Mouse (Mus musculus) embryo, embryonic 9.5 days (tissue): Measurements from ENCODE around the gene Mier2.

ENCODE experiments used
- DNase-seq: peaks from one replicate; pipeline ENCODE4 v3.0.0-alpha.2; 2017; ENCODE audit errors: extremely low spot score

Mier2 gene

GRCm38 (mm10) chr10:79554330-79555237 is at the start of gene Mier2:
Gene Mier2, minus strand, starts transcription at chr10:79555199.
- DNase-seq, result peak; percentile 85

DNA sequence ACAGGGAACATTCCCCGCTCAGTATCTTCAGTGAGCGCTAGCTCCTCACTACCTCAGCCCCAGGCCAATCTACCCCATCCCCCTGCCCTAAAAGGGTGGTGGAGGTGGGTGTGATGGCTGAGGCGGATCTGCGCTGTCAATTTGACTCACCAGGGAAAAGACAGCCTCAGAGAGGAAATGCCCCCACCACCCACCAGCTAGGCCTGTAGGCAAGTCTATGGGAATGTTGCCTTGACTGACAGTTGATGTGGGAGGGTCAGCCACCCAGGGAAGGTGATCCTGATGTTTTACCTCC is 42.9 kb upstream of the Mier2 start:
- no peak for DNase-seq

- DNase-seq, result no peak
These were observed 42.3 kb upstream of the Mier2 start for GRCm38 (mm10) chr10:79597051-79597935.

- DNase-seq, result no peak
These were observed 40.6 kb upstream of the Mier2 start for GRCm38 (mm10) chr10:79595590-79595929.

GRCm38 (mm10) chr10:79594872-79595589 is 40.0 kb upstream of the Mier2 start:
- DNase-seq, result peak; percentile 63

- no peak for DNase-seq
These were observed 39.1 kb upstream of the Mier2 start for GRCm38 (mm10) chr10:79594111-79594510.

- DNase-seq, result no peak
These were observed 35.7 kb upstream of the Mier2 start for GRCm38 (mm10) chr10:79590702-79591101.

- DNase-seq, result no peak
These were observed 32.7 kb upstream of the Mier2 start for GRCm38 (mm10) chr10:79587752-79588126.

DNA sequence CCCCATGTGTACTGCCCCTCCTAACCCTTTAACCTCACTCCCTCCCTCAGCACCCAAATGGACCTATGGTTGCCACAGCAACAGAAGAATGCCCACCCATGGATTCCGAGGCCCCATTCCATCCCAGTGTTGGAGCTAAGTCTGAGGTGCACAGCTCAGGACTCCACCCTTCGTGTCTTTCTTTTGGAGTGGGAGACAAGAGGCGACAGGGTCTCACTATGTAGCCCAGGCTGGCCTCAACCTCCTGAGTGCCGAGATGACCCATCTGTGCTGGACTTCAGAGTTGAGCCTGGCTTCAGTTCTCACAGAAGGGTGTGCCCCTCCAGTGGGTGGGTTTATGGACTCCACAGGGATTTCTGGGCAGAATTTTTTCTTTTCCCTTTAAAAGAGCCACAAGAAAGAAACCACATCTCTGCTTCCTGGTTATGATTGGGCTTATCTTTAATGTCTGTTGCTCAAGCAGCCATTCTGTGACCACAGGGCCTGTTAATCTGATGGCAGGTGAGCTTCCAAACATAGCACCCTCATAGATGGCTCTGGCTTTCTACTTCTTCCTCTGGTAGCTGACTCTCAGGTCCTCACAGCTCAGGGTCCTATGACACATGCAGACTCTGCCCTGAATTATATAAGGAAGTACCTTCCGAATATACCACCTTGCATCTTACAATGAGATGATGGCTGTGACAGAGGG is 32.2 kb upstream of the Mier2 start, which contains the start of gene Theg:
Theg (minus strand) TSS at position 271 of the 691 bp plus-strand sequence.
- no peak for DNase-seq

- no peak for DNase-seq
These were observed 31.2 kb upstream of the Mier2 start for GRCm38 (mm10) chr10:79586243-79586642.

DNA sequence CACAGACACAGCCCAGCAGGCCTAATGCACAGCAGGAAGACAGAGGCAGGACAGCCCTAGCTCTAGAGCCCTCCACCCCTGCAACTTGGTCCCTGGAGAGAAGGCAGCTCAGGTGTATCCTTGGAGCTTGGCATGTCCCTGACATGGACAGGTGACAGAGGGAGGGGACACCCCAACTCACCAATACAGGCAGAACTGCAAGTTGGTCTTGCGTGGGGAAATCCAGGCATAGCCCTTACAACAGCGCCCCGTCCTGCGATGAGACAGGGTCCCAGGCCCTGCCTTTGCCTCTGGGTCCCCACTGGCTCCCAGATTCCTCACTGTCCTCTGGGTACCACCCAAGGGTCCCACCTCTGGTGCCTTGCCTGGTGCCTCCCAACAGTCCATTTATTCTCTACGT is 30.7 kb upstream of the Mier2 start:
- no peak for DNase-seq

DNA sequence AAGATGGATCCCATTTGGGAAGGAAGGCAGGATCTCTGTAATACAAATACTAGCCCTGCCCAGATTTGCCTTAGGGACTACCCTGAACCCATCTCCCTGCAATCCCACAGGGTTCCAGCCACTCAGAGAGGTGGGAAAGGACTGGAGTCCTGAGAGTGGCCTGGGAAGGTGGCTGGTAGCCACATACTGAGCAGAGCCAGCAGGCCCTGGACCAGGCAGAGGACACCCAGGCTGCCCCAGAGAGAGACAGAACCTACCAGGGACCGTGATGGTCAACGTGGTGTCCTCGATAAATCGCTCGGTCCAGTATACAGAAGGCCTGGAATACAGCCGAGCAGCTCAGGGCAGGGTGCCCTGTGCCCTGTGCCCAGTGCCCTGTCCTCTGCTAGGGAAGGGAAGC is 30.1 kb upstream of the Mier2 start:
- DNase-seq, result no peak

DNA sequence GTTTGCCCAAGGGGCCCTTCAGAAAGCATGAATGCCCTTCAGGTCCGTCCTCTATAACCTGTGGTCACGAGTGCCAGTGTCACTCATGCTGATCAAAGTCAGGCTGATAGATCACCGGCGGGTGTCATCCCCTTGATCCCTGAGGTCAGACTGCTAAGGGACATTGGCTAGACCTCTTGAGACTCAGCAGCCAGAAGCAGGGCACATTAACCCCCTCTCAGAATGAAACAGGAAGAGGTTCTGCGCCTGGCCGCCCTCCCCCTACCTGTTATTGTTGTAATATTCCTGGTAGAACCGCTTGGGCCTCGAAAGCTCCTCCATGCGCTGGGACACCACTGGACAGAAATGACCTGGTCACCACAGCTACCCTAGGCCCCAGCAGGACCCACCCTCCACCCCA is 29.4 kb upstream of the Mier2 start:
- no peak for DNase-seq

DNA sequence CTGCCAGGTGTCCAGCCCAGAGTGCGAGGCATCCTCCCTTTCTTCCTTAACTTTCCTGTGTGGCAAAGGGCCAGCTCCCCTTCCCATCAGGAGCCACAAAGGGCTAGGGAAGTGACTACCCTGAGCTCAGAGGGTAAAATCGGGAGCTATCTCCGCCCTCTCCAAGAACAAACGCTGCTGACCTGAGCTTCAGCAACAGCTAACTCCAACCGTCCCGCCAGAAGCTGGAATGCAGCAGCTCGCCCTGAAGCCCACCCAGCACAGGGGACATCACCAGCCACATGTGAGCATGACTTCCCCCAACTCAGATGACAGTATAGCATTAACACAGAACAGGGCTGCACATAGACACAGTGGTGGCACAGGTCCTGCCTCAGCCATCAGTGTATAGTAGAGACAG is 29.0 kb upstream of the Mier2 start:
- DNase-seq, result no peak

GRCm38 (mm10) chr10:79581501-79581900 is 26.5 kb upstream of the Mier2 start:
- DNase-seq, result no peak

DNA sequence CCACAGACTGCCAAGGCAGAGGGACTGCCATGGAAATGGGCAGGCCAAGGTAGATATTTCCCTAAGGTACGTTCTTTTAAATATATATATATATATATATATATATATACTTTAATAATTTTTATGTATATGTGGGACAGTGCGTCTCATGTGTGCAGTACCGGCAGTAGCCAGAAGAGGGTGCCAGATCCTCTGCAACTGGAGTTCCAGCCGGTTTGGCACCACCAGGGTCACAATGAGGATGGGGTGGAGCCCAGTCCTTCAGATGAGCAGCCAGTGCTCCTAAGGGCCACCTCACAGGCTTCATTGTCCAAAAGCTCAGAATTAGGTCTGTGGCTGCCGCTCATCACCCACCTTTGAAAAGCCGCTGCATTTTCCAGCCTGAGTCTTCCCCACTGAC is 25.8 kb upstream of the Mier2 start:
- DNase-seq, result peak; percentile 49

DNA sequence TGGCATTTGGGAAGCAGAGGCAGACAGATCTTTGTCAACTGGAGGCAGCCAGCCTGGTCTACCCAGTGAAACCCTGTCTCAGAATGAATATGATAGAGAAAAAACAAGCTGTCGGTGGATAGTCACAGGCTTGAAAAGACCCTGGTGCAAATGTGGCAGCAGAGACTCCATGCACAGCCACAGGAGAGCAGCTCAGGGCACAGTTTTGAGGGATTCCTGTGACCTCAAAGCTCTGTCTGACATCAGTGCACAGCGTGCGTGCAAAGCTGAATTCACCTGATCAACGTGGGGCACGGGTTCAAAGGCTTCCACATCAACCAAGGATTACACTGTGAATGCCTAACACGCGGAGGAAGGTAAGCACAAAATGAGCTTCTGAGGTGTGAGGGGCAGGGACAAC is 25.4 kb upstream of the Mier2 start:
- DNase-seq, result no peak

GRCm38 (mm10) chr10:79579781-79580180 is 24.8 kb upstream of the Mier2 start:
- no peak for DNase-seq

GRCm38 (mm10) chr10:79578891-79579290 is 23.9 kb upstream of the Mier2 start:
- no peak for DNase-seq

GRCm38 (mm10) chr10:79578276-79578675 is 23.3 kb upstream of the Mier2 start:
- no peak for DNase-seq

DNA sequence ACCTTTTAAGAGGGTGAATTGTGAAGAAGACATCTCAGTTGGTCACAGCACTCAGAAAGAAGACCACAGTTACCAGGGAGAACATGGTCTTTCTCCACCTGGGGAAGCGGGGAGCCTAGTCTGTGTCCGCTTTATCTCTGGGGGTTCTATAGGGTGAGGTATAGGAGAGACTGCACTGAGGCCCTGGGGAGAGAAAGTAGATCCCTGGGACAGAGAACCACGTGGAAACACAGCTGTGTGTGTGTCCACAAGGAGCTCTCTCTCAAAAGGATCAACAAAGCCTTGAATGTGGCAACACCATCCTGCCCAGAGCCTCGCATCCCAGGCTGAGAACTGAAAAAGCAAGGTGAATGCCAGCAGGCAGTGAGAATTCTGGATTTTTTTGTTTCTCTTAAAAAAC is 22.4 kb upstream of the Mier2 start:
- no peak for DNase-seq

DNA sequence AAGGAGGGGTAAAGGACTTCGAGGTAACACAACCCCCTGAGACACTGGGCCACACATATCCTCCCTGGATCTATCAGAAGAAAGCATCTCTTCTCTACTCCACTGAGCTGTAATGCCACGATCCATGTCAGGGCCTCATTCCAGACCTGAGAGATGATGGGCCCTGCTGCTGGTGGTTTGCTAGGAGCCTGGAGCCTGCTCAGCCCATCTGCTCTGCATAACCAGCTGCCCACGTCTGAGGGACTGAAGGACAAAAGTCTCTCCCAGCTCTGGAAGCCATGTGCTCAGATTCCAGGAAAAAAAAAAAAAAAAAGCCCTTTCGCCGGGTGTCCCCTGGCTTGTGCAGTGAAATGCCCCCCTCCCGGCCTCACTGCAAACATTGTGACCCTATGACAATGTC is 20.8 kb upstream of the Mier2 start:
- DNase-seq, result no peak
